Mouse (Mus musculus) C2C12 (cell line): ENCODE data around the gene Slirp. TPM values are rescaled to one million over a fixed set of nuclear protein-coding genes. Genes with fewer than 3 reads are reported as not detected.
A peak's percentile ranks its signal among the peaks of the same experiment; 100 is the strongest.

ENCODE experiments used
- H3K27me3 ChIP-seq: one replicate; pipeline ENCODE4 v1.6.1; 2011; ENCODE audit not compliant: control insufficient read depth, insufficient read depth, insufficient read length
- H3K36me3 ChIP-seq: one replicate; pipeline ENCODE4 v1.6.1; 2011; ENCODE audit not compliant: control insufficient read depth, insufficient read depth
- H3K4me3 ChIP-seq: one replicate; pipeline ENCODE4 v1.5.1; 2011; ENCODE audit warnings: mild to moderate bottlenecking, control low read depth; ENCODE audit not compliant: poor library complexity, insufficient read depth, severe bottlenecking
- H3K79me2 ChIP-seq: one replicate; pipeline ENCODE4 v1.6.1; 2011; ENCODE audit not compliant: control insufficient read depth, insufficient read depth
- H3K79me3 ChIP-seq: one replicate; pipeline ENCODE4 v1.6.1; 2011; ENCODE audit warnings: low read depth, control low read depth
- H3ac ChIP-seq: one replicate; pipeline ENCODE3; 2011; ENCODE audit warnings: low read depth; ENCODE audit not compliant: control insufficient read depth, insufficient read length
- CEBPB ChIP-seq: IDR thresholded peaks from one replicate; pipeline ENCODE4 v1.6.1; 2011; ENCODE audit warnings: low read depth, mild to moderate bottlenecking, control low read depth, moderate library complexity
- CTCF ChIP-seq: IDR thresholded peaks from one replicate; pipeline ENCODE4 v1.5.1; 2011; ENCODE audit not compliant: control insufficient read depth, insufficient read depth, insufficient read length
- FOSL1 ChIP-seq: IDR thresholded peaks from one replicate; pipeline ENCODE4 v1.8.0; 2011; ENCODE audit warnings: mild to moderate bottlenecking, low read length; ENCODE audit not compliant: poor library complexity, insufficient read depth, severe bottlenecking
- MAX ChIP-seq: IDR thresholded peaks from one replicate; pipeline ENCODE4 v1.6.1; 2011; ENCODE audit warnings: mild to moderate bottlenecking, control low read depth
- MYOD1 ChIP-seq: IDR thresholded peaks from one replicate; pipeline ENCODE4 v1.6.1; 2011; ENCODE audit warnings: low read depth; ENCODE audit not compliant: control insufficient read depth, insufficient read length
- MYOG ChIP-seq: IDR thresholded peaks from one replicate; pipeline ENCODE4 v1.6.1; 2011; ENCODE audit not compliant: control insufficient read depth, insufficient read length; ENCODE audit errors: extremely low read depth
- USF1 ChIP-seq: IDR thresholded peaks from one replicate; pipeline ENCODE4 v1.6.1; 2011; ENCODE audit warnings: low read depth, mild to moderate bottlenecking, control low read depth, moderate library complexity
- polyA plus RNA-seq: library from polyadenylated mRNA; unstranded; fragments of >200 nt; fragmentation: generic; extraction: Trizol; gene quantifications from one replicate; pipeline ENCODE4 v1.2.1, GENCODE M21; 2012; ENCODE audit warnings: missing spikeins

Slirp gene
- polyA plus RNA-seq, 1 experiment: 84.9 TPM

DNA sequence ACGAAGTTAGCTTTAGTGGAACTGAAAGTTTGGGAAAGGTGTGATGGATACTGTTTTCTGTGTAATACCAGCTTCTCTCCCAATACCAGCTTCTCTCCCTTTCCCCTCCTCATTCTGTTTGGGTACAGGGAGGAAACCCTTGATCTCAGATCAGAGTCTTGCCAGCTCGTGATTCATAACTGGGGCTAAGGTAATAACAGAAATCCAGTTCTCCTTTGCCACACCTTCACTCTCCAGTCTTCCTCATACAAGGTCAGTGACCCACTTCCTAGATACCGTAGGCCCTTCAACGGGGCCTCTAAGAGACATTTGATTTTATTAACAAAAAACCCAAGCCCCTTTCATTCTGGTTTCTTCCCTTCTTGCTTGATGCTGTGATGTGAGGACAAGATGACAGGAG is 38.5 kb upstream of the Slirp start:
- Histone ChIP-seq H3K79me2 (no peaks in the 10 kb centered on the region), H3K4me3 (no peak overlapping the region), H3K27me3 (no peaks in the 10 kb centered on the region), H3ac (no peak overlapping the region), H3K79me3 (no peaks in the 10 kb centered on the region), H3K36me3 (no peaks in the 10 kb centered on the region)
- no peak for TF ChIP-seq MAX

DNA sequence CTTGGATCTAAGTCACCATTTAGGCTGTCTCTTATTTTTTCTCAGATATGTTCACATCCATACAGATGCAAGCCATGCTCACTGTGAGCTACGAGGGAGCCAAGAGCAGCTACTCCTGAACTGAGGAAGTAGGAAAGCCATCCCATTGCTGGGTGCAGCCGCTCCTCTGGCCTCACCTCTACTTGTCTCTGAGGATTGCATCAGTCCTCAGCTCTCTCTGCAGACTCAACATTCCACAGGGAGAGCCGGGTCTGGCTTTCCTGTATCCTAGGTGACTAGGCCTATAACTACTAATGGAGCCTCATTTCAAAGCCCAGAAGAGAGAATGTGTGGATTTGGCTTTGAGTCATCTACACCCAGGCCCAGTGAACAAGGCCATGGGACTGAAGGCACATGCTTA is 38.0 kb upstream of the Slirp start:
- Histone ChIP-seq H3K79me2 (no peaks in the 10 kb centered on the region), H3ac (no peak overlapping the region), H3K79me3 (no peaks in the 10 kb centered on the region), H3K4me3 (no peak overlapping the region), H3K27me3 (no peaks in the 10 kb centered on the region), H3K36me3 (no peaks in the 10 kb centered on the region)
- no peak for TF ChIP-seq CEBPB
- TF ChIP-seq MYOG: no peak
- TF ChIP-seq MAX: no peak
- no peak for TF ChIP-seq CTCF
- no peak for TF ChIP-seq USF1
- no peak for TF ChIP-seq FOSL1
- no peak for TF ChIP-seq MYOD1

DNA sequence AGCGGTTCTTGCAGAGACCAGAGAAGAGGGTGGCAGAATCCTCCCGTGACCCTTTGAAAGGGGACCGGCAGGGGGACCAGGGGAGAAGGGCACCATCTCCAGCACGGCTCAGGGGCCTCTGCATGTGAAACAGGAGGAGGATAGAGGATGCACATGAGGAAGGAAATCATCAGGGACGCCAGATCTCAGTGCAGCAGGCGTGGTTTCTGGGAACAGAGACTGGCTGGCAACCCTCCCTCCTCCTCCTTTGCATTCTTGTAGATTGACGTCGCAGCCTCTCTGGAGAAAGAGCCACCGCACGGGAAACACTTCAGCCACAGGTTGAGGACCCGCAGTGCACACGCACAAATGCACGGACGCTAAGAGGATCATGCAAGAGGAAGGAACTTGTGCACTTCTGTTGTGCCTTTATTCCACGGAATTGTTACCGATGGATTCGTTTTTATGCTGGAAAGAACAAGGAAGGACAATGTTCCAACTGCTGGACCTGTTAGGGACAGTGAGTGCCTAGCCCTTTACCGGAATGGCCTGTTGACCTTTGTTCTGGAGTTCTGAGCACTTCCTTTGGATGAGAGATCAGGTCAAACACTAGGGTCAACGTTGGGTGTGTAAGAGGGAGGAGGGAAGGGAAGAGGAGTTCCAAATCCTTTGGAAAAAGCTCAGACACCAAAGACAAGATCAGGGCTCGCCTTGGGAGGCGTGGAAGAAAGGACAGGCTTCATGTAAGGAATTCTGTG is 35.7 kb upstream of the Slirp start:
- no peaks in the 10 kb centered on the region for H3K27me3 ChIP-seq
- no peak overlapping the region for H3K4me3 ChIP-seq
- no peaks in the 10 kb centered on the region for H3K36me3 ChIP-seq
- no peaks in the 10 kb centered on the region for H3K79me2 ChIP-seq
- H3K79me3 ChIP-seq: no peaks in the 10 kb centered on the region
- TF ChIP-seq CTCF (no peak), USF1 (no peak), MYOD1 (no peak), FOSL1 (no peak), MAX (no peak), MYOG (no peak)
- H3ac ChIP-seq: no peak overlapping the region

DNA sequence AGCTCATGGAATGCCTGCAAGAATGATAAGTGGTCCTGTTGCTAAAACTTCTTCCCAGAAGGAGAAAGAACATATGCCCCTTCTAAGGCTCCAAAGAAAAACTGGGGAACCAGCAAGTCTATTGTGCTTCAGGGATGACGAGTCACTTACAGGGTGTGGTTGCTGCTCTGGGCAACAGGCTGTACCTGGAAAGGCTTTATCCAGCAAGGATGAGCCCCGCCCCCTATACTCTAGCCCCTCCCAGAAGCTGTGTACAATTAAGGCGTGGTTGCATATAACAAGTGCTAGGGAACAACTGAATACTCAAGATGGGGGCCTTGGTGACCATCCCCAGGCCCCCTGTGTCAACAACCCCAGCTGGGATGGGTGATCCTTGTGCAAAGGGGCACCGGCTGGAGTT is 34.6 kb upstream of the Slirp start:
- no peak for TF ChIP-seq CEBPB
- TF ChIP-seq MYOD1: no peak
- no peak for TF ChIP-seq MYOG
- no peak for TF ChIP-seq FOSL1
- no peak for TF ChIP-seq CTCF
- TF ChIP-seq USF1: no peak
- TF ChIP-seq MAX: no peak
- no peaks in the 10 kb centered on the region for H3K36me3 ChIP-seq
- H3K79me3 ChIP-seq: no peaks in the 10 kb centered on the region

DNA sequence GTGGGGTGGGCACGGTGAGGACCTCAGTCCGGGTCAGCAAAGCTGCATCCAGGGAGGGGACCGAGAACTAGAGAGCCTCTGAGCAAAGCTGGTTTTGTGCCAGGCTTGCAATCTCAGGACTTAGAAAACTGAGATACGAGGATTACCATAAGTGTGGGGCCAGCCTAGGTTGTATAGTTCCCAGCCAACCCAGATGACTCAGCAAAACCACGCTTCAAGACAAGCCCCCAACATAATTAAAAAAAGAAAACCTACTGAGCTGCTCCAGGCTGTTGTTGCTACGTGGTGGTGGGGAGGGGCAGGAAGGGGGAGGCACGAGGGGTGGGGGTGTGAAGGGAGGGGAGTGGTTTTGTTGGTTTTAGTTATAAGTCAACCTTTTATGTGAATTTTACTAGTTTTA is 32.7 kb upstream of the Slirp start:
- Histone ChIP-seq H3K36me3 (no peaks in the 10 kb centered on the region), H3ac (no peak overlapping the region), H3K79me3 (no peaks in the 10 kb centered on the region), H3K79me2 (no peaks in the 10 kb centered on the region), H3K4me3 (no peak overlapping the region), H3K27me3 (no peaks in the 10 kb centered on the region)
- TF ChIP-seq MAX: no peak
- no peak for TF ChIP-seq CEBPB
- TF ChIP-seq MYOG: no peak
- no peak for TF ChIP-seq MYOD1
- no peak for TF ChIP-seq USF1
- TF ChIP-seq CTCF: no peak
- TF ChIP-seq FOSL1: no peak

More for the DNA sequence above, 34.6 kb upstream of the Slirp start:
- Histone ChIP-seq H3K79me2 (no peaks in the 10 kb centered on the region), H3K27me3 (no peaks in the 10 kb centered on the region), H3ac (no peak overlapping the region), H3K4me3 (no peak overlapping the region)

DNA sequence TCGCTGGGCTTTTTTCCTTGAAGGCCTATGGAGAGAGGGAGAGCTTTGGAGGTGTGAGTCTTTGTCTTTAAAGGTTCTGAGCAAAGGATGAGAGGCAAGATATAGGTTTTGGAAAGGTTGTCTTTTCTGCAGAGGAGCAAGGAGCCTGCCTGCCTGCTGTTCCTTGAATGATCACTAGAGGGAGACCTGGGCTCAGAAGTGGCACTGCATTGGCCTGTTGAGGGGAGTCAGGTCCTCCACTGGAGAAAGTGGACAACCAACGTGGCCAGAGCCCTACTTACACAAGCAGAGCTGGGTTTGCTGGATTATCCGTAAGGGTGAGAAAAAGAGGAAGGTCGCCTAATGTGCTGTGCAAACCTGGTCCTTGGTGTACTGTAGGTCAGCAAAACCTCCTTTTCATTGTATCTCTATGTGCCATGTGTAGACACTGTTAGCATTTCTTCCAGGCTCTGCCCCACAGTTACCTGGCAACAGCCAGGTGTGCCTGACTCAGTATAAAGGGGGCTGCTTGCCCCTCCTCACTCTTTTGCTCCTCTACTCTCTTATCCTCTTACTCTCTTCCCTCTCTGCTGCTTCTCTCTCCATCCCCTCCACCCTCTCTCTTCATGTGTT is 30.4 kb upstream of the Slirp start:
- Histone ChIP-seq H3K79me3 (no peaks in the 10 kb centered on the region), H3K27me3 (no peaks in the 10 kb centered on the region), H3K79me2 (no peaks in the 10 kb centered on the region), H3K4me3 (no peak overlapping the region), H3ac (no peak overlapping the region), H3K36me3 (no peaks in the 10 kb centered on the region)
- no peak for TF ChIP-seq MYOD1
- TF ChIP-seq FOSL1: no peak
- no peak for TF ChIP-seq CEBPB
- TF ChIP-seq CTCF: peak; percentile 86
- no peak for TF ChIP-seq MYOG
- peak; percentile 20 for TF ChIP-seq MAX
- no peak for TF ChIP-seq USF1
